Mouse (Mus musculus): ENCODE measurements around the gene Ssu2. TPM values are rescaled to one million over a fixed set of nuclear protein-coding genes. Genes with fewer than 3 reads are reported as not detected.

The Ssu2 gene
- 1.0 TPM for polyA plus RNA-seq (2014; fragmentation: Illumina TruSeq; extraction: RNeasy Lipid Tissue Mini Kit (QIAGEN cat#74804); ENCODE audit: low read depth, low replicate concordance)

DNA sequence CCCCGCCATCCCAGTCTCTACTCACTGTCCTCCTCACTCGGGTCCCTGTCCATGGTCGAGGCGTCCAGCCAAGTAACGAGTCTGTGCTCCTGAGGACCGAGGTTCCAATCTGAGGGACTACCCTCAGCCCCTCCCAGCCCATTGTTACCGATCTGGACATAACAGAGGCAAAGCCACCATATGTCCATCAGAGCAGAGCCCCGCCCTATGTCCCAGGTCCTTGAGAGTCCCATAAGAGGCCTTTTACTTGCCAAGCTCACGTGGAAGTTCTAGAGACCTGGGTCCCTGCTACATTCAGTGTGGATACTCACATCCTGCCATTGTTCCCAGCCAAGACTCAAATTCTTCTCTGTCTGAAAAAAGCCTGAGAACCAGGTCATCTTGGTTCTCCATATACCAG is at the start of gene Ssu2:
TSS of gene Ssu2 (minus strand) at position 77 of the 400 bp plus-strand sequence.

Other genes starting within 250 kb of the Ssu2 start
- 0.50 TPM for gene Lmcd1, start 114.3 kb downstream of the Ssu2 start, polyA plus RNA-seq (2014; fragmentation: Illumina TruSeq; extraction: RNeasy Lipid Tissue Mini Kit (QIAGEN cat#74804); ENCODE audit: low read depth, low replicate concordance)
- gene Cav3, start 71.5 kb upstream of the Ssu2 start, polyA plus RNA-seq (2014; fragmentation: Illumina TruSeq; extraction: RNeasy Lipid Tissue Mini Kit (QIAGEN cat#74804); ENCODE audit: low read depth, low replicate concordance) = not detected
- 0.54 TPM for gene Oxtr, start 101.9 kb upstream of the Ssu2 start, polyA plus RNA-seq (2014; fragmentation: Illumina TruSeq; extraction: RNeasy Lipid Tissue Mini Kit (QIAGEN cat#74804); ENCODE audit: low read depth, low replicate concordance)

Data from sigmoid colon, adult 10 weeks (tissue).